Mouse (Mus musculus): ENCODE measurements around the gene Gm13271. TPM values are rescaled to one million over a fixed set of nuclear protein-coding genes. Genes with fewer than 3 reads are reported as not detected.
"Not testable (repeated sequence)": the region's sequence is repeated elsewhere in the genome, so short reads cannot be mapped to it uniquely, and the experiment has no call there.

Gm13271 gene
- polyA plus RNA-seq, 1 experiment from 2014 or later, result not detected

- H3K9me3 ChIP-seq (ENCODE audit: control insufficient read depth, low read length); H3K27ac ChIP-seq (replicated peaks in 1 of 2; ENCODE audit: control insufficient read depth in 1 of 2, insufficient read depth in 1 of 2, low read depth in 2 of 2, low read length in 2 of 2); H3K4me3 ChIP-seq (ENCODE audit: control insufficient read depth in 1 of 2, insufficient read depth in 1 of 2, low read depth in 1 of 2, low read length in 2 of 2); ATAC-seq (ENCODE audit: insufficient number of reproducible peaks, insufficient read depth, low FRiP score, low read depth); H3K36me3 ChIP-seq (ENCODE audit: control insufficient read depth, insufficient read depth, low read length); H3K27me3 ChIP-seq (ENCODE audit: control insufficient read depth, insufficient read depth, low read length); H3K9ac ChIP-seq (ENCODE audit: low read length); H3K4me1 ChIP-seq (ENCODE audit: control insufficient read depth in 2 of 2, insufficient read depth in 2 of 2, low read length in 2 of 2): not testable (repeated sequence)
- WGBS, result no CpG with 5 or more reads among the region's 29 CpGs
- 0 out of 2 replicates have a peak within 1 kb of the TSS, but pooled peaks have one; percentile 27 for H3K4me2 ChIP-seq (ENCODE audit: low read length)
Observed at GRCm38 (mm10) chr4:88802954-88803353, 48.3 kb downstream of the Gm13271 start, which contains the start of gene Gm13287. TSS of gene Gm13287 (plus strand) at chr4:88803254.

Other genes with a start within 250 kb of the Gm13271 start
- gene Ifnb1, start 232.1 kb upstream of the Gm13271 start, polyA plus RNA-seq (2014; fragmentation: Nextera tagmentation; extraction: Ambion mirVana), result not detected in 2 replicates
- not detected in 2 replicates for gene Ifna15, start 196.6 kb upstream of the Gm13271 start, polyA plus RNA-seq (2014; fragmentation: Nextera tagmentation; extraction: Ambion mirVana)
- gene Ifna14, start 183.1 kb upstream of the Gm13271 start, polyA plus RNA-seq (2014; fragmentation: Nextera tagmentation; extraction: Ambion mirVana), result not detected in 2 replicates
- not detected in 2 replicates for gene Ifna9, start 162.5 kb upstream of the Gm13271 start, polyA plus RNA-seq (2014; fragmentation: Nextera tagmentation; extraction: Ambion mirVana)
- not detected in 2 replicates for gene Ifna12, start 151.5 kb upstream of the Gm13271 start, polyA plus RNA-seq (2014; fragmentation: Nextera tagmentation; extraction: Ambion mirVana)
- gene C87499, start 120.5 kb upstream of the Gm13271 start, polyA plus RNA-seq (2014; fragmentation: Nextera tagmentation; extraction: Ambion mirVana), result not detected in 2 replicates
- gene Ifna13, start 110.4 kb upstream of the Gm13271 start, polyA plus RNA-seq (2014; fragmentation: Nextera tagmentation; extraction: Ambion mirVana), result not detected in 2 replicates
- not detected in 2 replicates for gene Ifna16, start 77.9 kb upstream of the Gm13271 start, polyA plus RNA-seq (2014; fragmentation: Nextera tagmentation; extraction: Ambion mirVana)
- gene Ifna2, start 71.0 kb upstream of the Gm13271 start, polyA plus RNA-seq (2014; fragmentation: Nextera tagmentation; extraction: Ambion mirVana), result not detected in 2 replicates
- gene Ifnab, start 63.5 kb upstream of the Gm13271 start, polyA plus RNA-seq (2014; fragmentation: Nextera tagmentation; extraction: Ambion mirVana), result not detected in 2 replicates
- 1.6 and 1.7 TPM in 2 replicates for gene Gm26566, start 33.1 kb upstream of the Gm13271 start, polyA plus RNA-seq (2014; fragmentation: Nextera tagmentation; extraction: Ambion mirVana)
- 105 and 108 TPM in 2 replicates for gene Klhl9, start 32.4 kb upstream of the Gm13271 start, polyA plus RNA-seq (2014; fragmentation: Nextera tagmentation; extraction: Ambion mirVana)
- 0.49 TPM in 1 of 2 replicates, not detected in the other for gene Gm13283, start 5.3 kb downstream of the Gm13271 start, polyA plus RNA-seq (2014; fragmentation: Nextera tagmentation; extraction: Ambion mirVana)
- gene Gm13290, start 19.0 kb downstream of the Gm13271 start, polyA plus RNA-seq (2014; fragmentation: Nextera tagmentation; extraction: Ambion mirVana), result not detected in 2 replicates
- gene Gm13289, start 22.1 kb downstream of the Gm13271 start, polyA plus RNA-seq (2014; fragmentation: Nextera tagmentation; extraction: Ambion mirVana), result not detected in 2 replicates
- not detected in 2 replicates for gene Gm13272, start 25.0 kb downstream of the Gm13271 start, polyA plus RNA-seq (2014; fragmentation: Nextera tagmentation; extraction: Ambion mirVana)
- gene Ifnz, start 27.3 kb downstream of the Gm13271 start, polyA plus RNA-seq (2014; fragmentation: Nextera tagmentation; extraction: Ambion mirVana), result not detected in 2 replicates
- gene Gm13276, start 30.8 kb downstream of the Gm13271 start, polyA plus RNA-seq (2014; fragmentation: Nextera tagmentation; extraction: Ambion mirVana), result not detected in 2 replicates
- gene Gm13277, start 33.8 kb downstream of the Gm13271 start, polyA plus RNA-seq (2014; fragmentation: Nextera tagmentation; extraction: Ambion mirVana), result not detected in 2 replicates
- not detected in 2 replicates for gene Gm13278, start 36.7 kb downstream of the Gm13271 start, polyA plus RNA-seq (2014; fragmentation: Nextera tagmentation; extraction: Ambion mirVana)
- not detected in 2 replicates for gene Gm13275, start 39.6 kb downstream of the Gm13271 start, polyA plus RNA-seq (2014; fragmentation: Nextera tagmentation; extraction: Ambion mirVana)
- gene Gm13279, start 42.5 kb downstream of the Gm13271 start, polyA plus RNA-seq (2014; fragmentation: Nextera tagmentation; extraction: Ambion mirVana), result not detected in 2 replicates
- 0.66 and 0.80 TPM in 2 replicates for gene Gm13285, start 44.8 kb downstream of the Gm13271 start, polyA plus RNA-seq (2014; fragmentation: Nextera tagmentation; extraction: Ambion mirVana)
- gene Gm13287, start 48.4 kb downstream of the Gm13271 start, polyA plus RNA-seq (2014; fragmentation: Nextera tagmentation; extraction: Ambion mirVana), result not detected in 2 replicates
- gene Gm13288, start 50.7 kb downstream of the Gm13271 start, polyA plus RNA-seq (2014; fragmentation: Nextera tagmentation; extraction: Ambion mirVana), result 0.07 TPM in 1 of 2 replicates, not detected in the other
- gene Ifna7, start 61.4 kb downstream of the Gm13271 start, polyA plus RNA-seq (2014; fragmentation: Nextera tagmentation; extraction: Ambion mirVana), result not detected in 2 replicates
- not detected in 2 replicates for gene Ifna11, start 65.1 kb downstream of the Gm13271 start, polyA plus RNA-seq (2014; fragmentation: Nextera tagmentation; extraction: Ambion mirVana)
- gene Ifna6, start 72.5 kb downstream of the Gm13271 start, polyA plus RNA-seq (2014; fragmentation: Nextera tagmentation; extraction: Ambion mirVana), result not detected in 2 replicates
- not detected in 2 replicates for gene Ifna5, start 80.7 kb downstream of the Gm13271 start, polyA plus RNA-seq (2014; fragmentation: Nextera tagmentation; extraction: Ambion mirVana)
- not detected in 2 replicates for gene Ifna4, start 87.0 kb downstream of the Gm13271 start, polyA plus RNA-seq (2014; fragmentation: Nextera tagmentation; extraction: Ambion mirVana)
- not detected in 2 replicates for gene Ifna1, start 95.2 kb downstream of the Gm13271 start, polyA plus RNA-seq (2014; fragmentation: Nextera tagmentation; extraction: Ambion mirVana)
- not detected in 2 replicates for gene Ifne, start 125.3 kb downstream of the Gm13271 start, polyA plus RNA-seq (2014; fragmentation: Nextera tagmentation; extraction: Ambion mirVana)

Measured in heart, embryonic 14.5 days (tissue).